ENCODE assay signal across 18 mouse cellular contexts in genomic region chr13:99236222-99236621, GRCm38 (mm10). TPM values are rescaled to one million over a fixed set of nuclear protein-coding genes. Genes with fewer than 3 reads are reported as not detected.
DNase-seq lines count a peak whose midpoint lies in the region; ATAC-seq and TF ChIP-seq lines count a peak whose summit lies in the region.
"Had no signal": no experiment of that assay in that cellular context is flagged by ENCODE, and none has a peak within 500 bp of the region (broad histone marks: within the 10 kb centered on the region; RNA-seq: fewer than 3 reads in every experiment).

No protein-coding gene starts in this region.

- H3K36me3 ChIP-seq in heart, embryonic 10.5 days, result no peaks in the 10 kb centered on the region
- no peaks in the 10 kb centered on the region for H3K36me3 ChIP-seq in kidney, adult 2 months (ENCODE audit: control insufficient read depth, insufficient read depth, low read length)
- H3K36me3 ChIP-seq in lung, postnatal 0 days (ENCODE audit: insufficient read depth, low read length), result no peaks in the 10 kb centered on the region
- no peaks in the 10 kb centered on the region for H3K36me3 ChIP-seq in limb, embryonic 15.5 days
- H3K36me3 ChIP-seq: midbrain, embryonic 13.5 days; neural tube, embryonic 12.5 days had no signal

- no peak for TF ChIP-seq POLR2A in kidney, adult 2 months (IDR thresholded peaks at IDR 0.05; ENCODE audit: low read depth, low read length)

- H3K4me2 ChIP-seq in lung, postnatal 0 days (replicated peaks; ENCODE audit: low read depth, low read length), result no peak overlapping the region
- no peak overlapping the region for H3K4me2 ChIP-seq in limb, embryonic 15.5 days
- H3K4me2 ChIP-seq: hindbrain, embryonic 14.5 days; midbrain, embryonic 13.5 days; neural tube, embryonic 12.5 days had no signal

- DNase-seq in heart, embryonic 10.5 days (ENCODE audit: low spot score), result no peak
- DNase-seq in heart, postnatal 25 days (ENCODE audit: low spot score), result no peak
- DNase-seq in kidney, adult 2 months, result no peak
- DNase-seq in kidney, adult 8-10 months, result no peak
- DNase-seq in lung, postnatal 0 days (ENCODE audit: low spot score), result no peak
- no peak for DNase-seq in lung, postnatal 10 days
- DNase-seq in spleen, adult 12 weeks (ENCODE audit: low spot score), result no peak
- DNase-seq: cerebellum, adult 11 months; gastrocnemius, postnatal 10 days; kidney, adult 9 months; lung, adult 18-20 months; thymus, postnatal 4 days had no signal

- 86% methylated on average over 2 of the region's 2 CpGs for WGBS in heart, embryonic 10.5 days
- 72% methylated on average over 2 of the region's 2 CpGs for WGBS in kidney, adult 2 months
- WGBS in lung, postnatal 0 days, result 88% methylated on average over 2 of the region's 2 CpGs
- 74% methylated on average over 2 of the region's 2 CpGs for WGBS in limb, embryonic 15.5 days

- intact Hi-C loops in heart, postnatal 25 days (cut with DNase I), result loop anchor here (2.0 kb wide), 1 partner anchor 51 kb away; the partner anchor contains the start of gene Zfp366

- ATAC-seq in lung, postnatal 0 days, result no peak
- no peak for ATAC-seq in limb, embryonic 15.5 days (ENCODE audit: insufficient number of reproducible peaks, low FRiP score, low TSS enrichment, low read depth)
- ATAC-seq: forebrain, embryonic 14.5 days; midbrain, embryonic 13.5 days; Patski had no signal

- peaks cover 48% of the 10 kb centered on the region for H3K4me1 ChIP-seq in heart, embryonic 10.5 days
- H3K4me1 ChIP-seq in kidney, adult 2 months (ENCODE audit: control insufficient read depth, insufficient read depth, low read length), result peaks cover 14% of the 10 kb centered on the region
- H3K4me1 ChIP-seq in lung, postnatal 0 days (ENCODE audit: insufficient read depth, low read depth, low read length), result peaks cover 35% of the 10 kb centered on the region; the same call in 1 of the 2 replicates
- H3K4me1 ChIP-seq in limb, embryonic 15.5 days, result peaks cover 36% of the 10 kb centered on the region

- H3K4me3 ChIP-seq in heart, embryonic 10.5 days, result no peak overlapping the region
- H3K4me3 ChIP-seq in kidney, adult 2 months (ENCODE audit: insufficient read depth, low read depth, low read length), result no peak overlapping the region
- no peak overlapping the region for H3K4me3 ChIP-seq in lung, postnatal 0 days (ENCODE audit: low read depth, low read length)
- no peak overlapping the region for H3K4me3 ChIP-seq in limb, embryonic 15.5 days
- H3K4me3 ChIP-seq: midbrain, embryonic 13.5 days; neural tube, embryonic 12.5 days had no signal

- no peaks in the 10 kb centered on the region for H3K27me3 ChIP-seq in heart, embryonic 10.5 days (ENCODE audit: insufficient read depth, poor library complexity, severe bottlenecking)
- no peaks in the 10 kb centered on the region for H3K27me3 ChIP-seq in kidney, adult 2 months (replicated peaks; ENCODE audit: control insufficient read depth, insufficient read depth, low read length)
- no peaks in the 10 kb centered on the region for H3K27me3 ChIP-seq in lung, postnatal 0 days (replicated peaks; ENCODE audit: insufficient read depth, low read length)
- no peaks in the 10 kb centered on the region for H3K27me3 ChIP-seq in limb, embryonic 15.5 days
- H3K27me3 ChIP-seq: midbrain, embryonic 13.5 days; neural tube, embryonic 12.5 days; Patski had no signal

- H3K9me3 ChIP-seq in heart, embryonic 10.5 days, result no peaks in the 10 kb centered on the region
- no peaks in the 10 kb centered on the region for H3K9me3 ChIP-seq in lung, postnatal 0 days (ENCODE audit: low read length)
- H3K9me3 ChIP-seq in limb, embryonic 15.5 days, result no peaks in the 10 kb centered on the region
- H3K9me3 ChIP-seq: midbrain, embryonic 13.5 days; neural tube, embryonic 12.5 days had no signal

- H3K9ac ChIP-seq in lung, postnatal 0 days (replicated peaks; ENCODE audit: low read depth), result no peak overlapping the region
- no peak overlapping the region for H3K9ac ChIP-seq in limb, embryonic 15.5 days
- H3K9ac ChIP-seq: hindbrain, embryonic 14.5 days; midbrain, embryonic 13.5 days; neural tube, embryonic 12.5 days had no signal

- H3K27ac ChIP-seq in heart, embryonic 10.5 days, result peak overlapping the region; percentile 89
- H3K27ac ChIP-seq in kidney, adult 2 months (ENCODE audit: insufficient read depth, low read depth, low read length), result peak overlapping the region; percentile 52; the same call in 1 of the 2 replicates
- peak overlapping the region; percentile 22; the same call in 1 of the 2 replicates for H3K27ac ChIP-seq in lung, postnatal 0 days (ENCODE audit: low read length)
- peak overlapping the region; percentile 81; the same call in 1 of the 2 replicates for H3K27ac ChIP-seq in limb, embryonic 15.5 days
- H3K27ac ChIP-seq: hindbrain, embryonic 14.5 days; midbrain, embryonic 13.5 days; neural tube, embryonic 12.5 days had no signal

- no peak for TF ChIP-seq CTCF in kidney, adult 2 months (conservative IDR thresholded peaks at IDR 0.05; ENCODE audit: insufficient read depth, insufficient read length, low read depth, low read length)
- no peak for TF ChIP-seq CTCF in lung, postnatal 0 days (IDR thresholded peaks at IDR 0.05)

- no peak for TF ChIP-seq EP300 in lung, postnatal 0 days (IDR thresholded peaks at IDR 0.05)

RNA-seq across cellular contexts. Expression of gene Zfp366, which starts 51.6 kb away (rescaled TPM):
- 0.10 and 0.14 TPM in 2 replicates for polyA plus RNA-seq in heart, embryonic 10.5 days (2016; fragmentation: Nextera tagmentation; extraction: Ambion mirVana)
- total RNA-seq in heart, postnatal 25 days (2021), result 10 to 100 TPM in 1 of 2 experiments, 1 to 10 TPM in 1; 8.9 to 11.6 TPM
- polyA plus RNA-seq in kidney, adult 2 months (2012; rRNA removed), result 3.1 and 4.3 TPM in 2 replicates
- 1.6 and 2.0 TPM in 2 replicates for polyA plus RNA-seq in lung, postnatal 0 days (2015; fragmentation: Nextera tagmentation; extraction: Ambion mirVana)
- 0.62 and 0.67 TPM in 2 replicates for polyA plus RNA-seq in limb, embryonic 15.5 days (2015; fragmentation: Nextera tagmentation; extraction: Ambion mirVana)

Comparison
In these comparisons a context has a peak if more than half of its experiments do, and no peak if none do; other contexts are left out.
1. H3K27ac ChIP-seq: peak in every context shown above with its lines; median percentile 89 in heart, embryonic 10.5 days; 81 in limb, embryonic 15.5 days; 52 in kidney, adult 2 months; 22 in lung, postnatal 0 days.